Mouse (Mus musculus) splenic B cell, adult 2 months (primary cell): ENCODE data around the gene Adgrg1.

Source experiments
- DNase-seq: peaks from one replicate; pipeline ENCODE4 v3.0.0-alpha.2; 2011; ENCODE audit warnings: low read depth, low spot score
- H3K27me3 ChIP-seq: 2 replicates; pipeline ENCODE4 v1.6.1; 2012; ENCODE audit warnings: mild to moderate bottlenecking, low read length, moderate library complexity, mixed read lengths; ENCODE audit not compliant: control insufficient read depth, poor library complexity, insufficient read depth, severe bottlenecking
- H3K36me3 ChIP-seq: 2 replicates; pipeline ENCODE4 v1.6.1; 2012; ENCODE audit warnings: mild to moderate bottlenecking, low read length, moderate library complexity, mixed read lengths; ENCODE audit not compliant: control insufficient read depth, poor library complexity, insufficient read depth, severe bottlenecking

Gene Adgrg1

DNA sequence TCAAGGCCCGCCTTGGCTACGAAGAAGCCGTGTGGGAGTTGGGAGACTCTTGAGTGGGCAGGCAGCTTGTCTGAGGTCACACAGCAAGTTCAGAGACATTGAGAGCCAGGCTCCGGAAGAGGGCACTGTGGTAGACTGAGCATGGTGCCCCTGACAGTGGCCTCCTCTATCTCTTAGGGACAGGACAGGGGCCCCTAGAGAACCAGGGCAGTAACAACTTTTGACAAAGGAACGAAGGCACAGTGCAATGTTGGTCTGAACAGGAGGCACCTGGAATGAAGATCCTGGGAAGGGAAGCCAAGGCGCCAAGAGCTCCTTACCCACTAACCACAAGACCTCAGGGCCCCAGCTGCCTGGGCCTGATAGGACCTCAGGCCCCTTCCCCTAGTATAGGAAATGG lies 10.5 kb downstream of the Adgrg1 start:
- Histone ChIP-seq H3K36me3 (no peaks in the 10 kb centered on the region), H3K27me3 (no peaks in the 10 kb centered on the region)
- DNase-seq = peak; percentile 59

DNA sequence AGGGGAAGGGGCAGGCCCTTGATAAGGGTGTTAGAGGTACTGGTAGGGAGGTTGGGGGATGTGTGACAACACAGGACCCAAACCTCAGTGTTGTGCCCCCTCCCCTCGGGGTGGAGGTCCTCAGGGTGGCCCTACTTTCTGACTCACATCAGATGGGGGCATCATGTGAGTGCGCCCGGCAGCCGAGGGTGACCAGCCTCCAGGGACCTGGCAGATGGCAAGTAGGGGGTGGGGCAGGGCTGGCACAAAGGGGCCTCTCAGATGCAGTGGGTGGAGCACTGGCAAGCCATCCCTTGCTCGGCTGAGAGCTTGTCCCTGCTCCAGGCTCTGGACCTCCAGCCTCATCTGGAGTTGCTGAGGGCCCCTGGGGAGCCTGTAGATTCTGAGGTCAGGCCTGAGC lies 12.1 kb downstream of the Adgrg1 start:
- peak; percentile 60 for DNase-seq
- H3K36me3 ChIP-seq = no peaks in the 10 kb centered on the region
- no peaks in the 10 kb centered on the region for H3K27me3 ChIP-seq

DNA sequence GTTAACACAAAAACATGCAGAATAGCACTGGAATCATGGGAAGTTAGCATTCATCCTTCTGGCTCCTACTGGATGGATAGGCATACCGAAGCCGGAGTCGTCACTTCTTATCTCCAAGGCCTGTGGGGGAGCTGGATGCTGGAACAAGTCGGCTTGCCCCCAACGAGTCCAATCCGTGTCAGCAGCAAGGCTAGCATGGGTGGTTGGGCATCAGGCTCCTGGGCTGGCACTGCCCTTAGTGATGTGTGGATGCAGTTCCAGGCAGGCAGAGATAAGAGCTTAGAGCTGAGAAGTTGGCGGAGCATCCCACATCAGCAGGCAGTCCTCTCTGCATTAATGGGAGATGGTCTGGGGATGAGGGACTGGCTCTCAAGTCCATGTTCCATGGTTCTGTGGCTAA lies 13.0 kb downstream of the Adgrg1 start:
- no peak for DNase-seq
- Histone ChIP-seq H3K36me3 (no peaks in the 10 kb centered on the region), H3K27me3 (no peaks in the 10 kb centered on the region)

- peak; percentile 51 for DNase-seq
- Histone ChIP-seq H3K36me3 (no peaks in the 10 kb centered on the region), H3K27me3 (no peaks in the 10 kb centered on the region)
These were observed 14.1 kb downstream of the Adgrg1 start for GRCm38 (mm10) chr8:94988619-94989018.

- H3K27me3 ChIP-seq = no peaks in the 10 kb centered on the region
- no peaks in the 10 kb centered on the region for H3K36me3 ChIP-seq
- DNase-seq = no peak
These were observed 15.2 kb downstream of the Adgrg1 start for GRCm38 (mm10) chr8:94989711-94990110.

DNA sequence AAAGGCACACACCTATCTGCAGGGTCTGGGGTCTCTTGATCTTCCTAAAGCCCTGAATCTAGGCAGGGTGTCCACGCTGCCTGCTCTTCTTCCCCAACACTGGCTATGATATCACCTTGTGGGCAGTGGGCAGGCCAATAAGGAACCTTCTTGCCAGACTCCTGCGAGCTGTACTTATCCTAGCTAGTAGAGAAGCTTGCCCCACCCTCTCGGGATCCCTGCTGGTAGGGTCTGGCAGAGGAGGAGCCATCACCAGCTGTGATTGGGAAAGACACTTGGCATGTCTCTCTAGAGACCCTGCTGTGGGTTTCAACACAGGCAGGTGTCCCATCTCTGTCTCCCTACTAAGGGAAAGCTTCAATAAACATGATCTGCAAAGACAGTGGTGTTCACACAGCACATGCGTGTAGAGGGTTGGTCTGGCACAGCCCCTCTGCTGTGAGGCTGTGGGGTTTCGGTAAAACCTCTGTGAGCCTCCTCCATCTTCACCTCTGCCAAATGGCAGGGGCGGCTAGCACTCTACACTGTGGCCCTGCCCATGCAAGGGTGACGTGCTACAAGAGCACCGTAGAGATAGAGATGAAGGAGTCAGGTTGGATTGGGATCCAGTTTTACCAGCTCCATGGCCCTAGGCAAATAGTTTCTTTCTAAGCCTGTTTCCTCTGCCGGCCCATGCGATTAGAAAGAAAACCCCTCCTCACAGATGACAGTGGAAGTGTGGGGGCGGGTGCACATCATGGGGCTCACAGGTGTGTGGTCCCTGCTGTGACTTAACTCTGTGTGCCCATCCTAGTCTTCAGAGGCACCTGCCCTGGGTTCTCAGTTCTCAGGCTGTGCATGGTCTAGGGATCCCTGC lies 16.3 kb downstream of the Adgrg1 start:
- DNase-seq = peak; percentile 42
- Histone ChIP-seq H3K36me3 (no peaks in the 10 kb centered on the region), H3K27me3 (no peaks in the 10 kb centered on the region)

DNA sequence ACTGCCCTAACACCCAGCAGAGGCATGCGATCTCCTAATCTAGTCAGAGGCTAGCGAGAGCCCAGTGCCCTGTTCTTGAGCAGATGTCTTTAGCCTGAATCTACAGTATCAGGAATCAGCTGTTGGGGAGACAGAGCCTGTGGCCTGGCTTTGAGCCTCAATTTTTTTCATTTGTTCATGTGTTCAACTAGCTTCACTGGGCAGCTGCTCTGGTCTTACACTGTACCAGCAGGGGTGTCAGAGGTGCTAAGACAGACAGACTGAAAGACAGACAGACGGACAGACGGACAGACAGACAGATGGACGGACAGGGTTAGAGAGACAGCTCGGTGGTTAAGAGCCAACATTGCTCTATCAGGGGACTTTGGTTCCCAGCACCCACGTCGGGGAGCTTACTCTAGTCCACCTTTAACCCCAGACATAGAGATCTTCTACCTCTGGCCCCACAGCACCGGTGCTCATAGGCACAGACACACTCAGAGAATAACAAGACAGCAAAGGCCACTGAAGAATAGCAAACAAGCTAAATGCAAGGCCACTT lies 17.0 kb downstream of the Adgrg1 start:
- DNase-seq = no peak
- Histone ChIP-seq H3K36me3 (no peaks in the 10 kb centered on the region), H3K27me3 (no peaks in the 10 kb centered on the region)

- Histone ChIP-seq H3K36me3 (no peaks in the 10 kb centered on the region), H3K27me3 (no peaks in the 10 kb centered on the region)
- DNase-seq = no peak
These were observed 17.5 kb downstream of the Adgrg1 start for GRCm38 (mm10) chr8:94992010-94992409.

- no peaks in the 10 kb centered on the region for H3K36me3 ChIP-seq
- no peak for DNase-seq
- no peaks in the 10 kb centered on the region for H3K27me3 ChIP-seq
These were observed 18.0 kb downstream of the Adgrg1 start for GRCm38 (mm10) chr8:94992534-94992933.

DNA sequence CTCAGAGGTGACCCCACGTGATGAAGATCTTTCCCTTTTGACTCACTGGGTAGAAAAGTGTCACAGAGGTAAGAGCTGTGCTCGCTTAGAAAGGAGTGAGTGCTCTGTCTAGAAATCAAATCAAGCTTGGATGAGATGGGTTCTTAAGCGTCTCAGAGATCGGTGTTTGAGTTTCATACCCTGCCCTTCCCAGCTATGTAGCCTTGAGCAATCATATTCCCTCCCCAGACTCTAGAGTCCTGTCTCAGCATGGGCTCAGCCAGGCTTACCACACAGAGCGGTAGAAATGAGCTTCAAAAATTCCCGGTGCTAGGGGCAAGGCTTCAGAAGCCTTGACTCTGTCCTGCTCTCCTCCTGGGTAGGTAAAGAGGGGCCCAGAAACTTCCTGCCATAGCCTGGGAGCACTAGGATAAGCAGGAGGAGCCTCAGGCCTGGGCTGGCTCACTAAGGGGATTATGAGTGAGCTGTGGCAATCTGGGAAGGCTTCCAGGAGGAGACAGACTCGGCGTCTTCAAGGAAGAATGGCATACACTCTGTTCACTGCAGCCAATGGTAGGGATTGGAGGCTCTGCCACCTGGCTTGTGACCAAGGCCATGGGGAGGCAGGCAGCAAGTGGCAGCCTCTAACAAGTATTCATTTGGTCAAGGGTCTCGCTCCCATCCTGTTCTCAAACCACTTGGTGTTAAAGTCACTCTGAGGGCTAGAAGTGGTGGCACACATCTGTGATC lies 18.6 kb downstream of the Adgrg1 start:
- DNase-seq = no peak
- no peaks in the 10 kb centered on the region for H3K27me3 ChIP-seq
- no peaks in the 10 kb centered on the region for H3K36me3 ChIP-seq

DNA sequence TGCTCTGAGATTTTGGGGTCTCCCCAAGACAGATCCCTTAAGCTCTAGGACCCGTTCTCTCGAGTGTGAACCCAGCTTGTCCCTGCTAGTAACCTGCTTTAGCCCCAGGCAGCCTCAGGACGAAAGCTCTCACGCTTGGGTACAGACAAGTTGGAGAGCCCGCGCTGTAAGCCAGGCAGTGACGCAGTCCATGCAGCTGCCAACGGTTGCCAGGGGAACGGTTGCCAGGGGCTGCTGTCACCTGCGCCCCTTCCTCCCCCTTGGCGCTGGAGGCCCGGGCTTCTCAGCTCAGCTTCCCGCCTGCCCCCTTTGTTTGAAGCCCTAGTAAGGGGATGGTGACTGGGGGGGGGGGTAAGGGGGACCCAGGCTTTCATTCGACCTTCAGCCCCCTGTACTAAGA lies 19.5 kb downstream of the Adgrg1 start:
- peak; percentile 50 for DNase-seq
- H3K27me3 ChIP-seq = no peaks in the 10 kb centered on the region
- no peaks in the 10 kb centered on the region for H3K36me3 ChIP-seq

- Histone ChIP-seq H3K27me3 (no peaks in the 10 kb centered on the region), H3K36me3 (no peaks in the 10 kb centered on the region)
- DNase-seq = no peak
These were observed 20.0 kb downstream of the Adgrg1 start for GRCm38 (mm10) chr8:94994510-94994909.

GRCm38 (mm10) chr8:94995336-94995893 lies 20.9 kb downstream of the Adgrg1 start:
- Histone ChIP-seq H3K27me3 (no peaks in the 10 kb centered on the region), H3K36me3 (no peaks in the 10 kb centered on the region)
- DNase-seq = no peak

GRCm38 (mm10) chr8:94996037-94996436 lies 21.5 kb downstream of the Adgrg1 start:
- no peak for DNase-seq
- Histone ChIP-seq H3K27me3 (no peaks in the 10 kb centered on the region), H3K36me3 (no peaks in the 10 kb centered on the region)
